Mouse (Mus musculus) urinary bladder, postnatal 25 days (tissue): ENCODE data around the gene Plp1.

Source experiments
- DNase-seq: peaks from one replicate; pipeline ENCODE4 v3.0.0; 2022; ENCODE audit warnings: low spot score

Plp1 gene

DNA sequence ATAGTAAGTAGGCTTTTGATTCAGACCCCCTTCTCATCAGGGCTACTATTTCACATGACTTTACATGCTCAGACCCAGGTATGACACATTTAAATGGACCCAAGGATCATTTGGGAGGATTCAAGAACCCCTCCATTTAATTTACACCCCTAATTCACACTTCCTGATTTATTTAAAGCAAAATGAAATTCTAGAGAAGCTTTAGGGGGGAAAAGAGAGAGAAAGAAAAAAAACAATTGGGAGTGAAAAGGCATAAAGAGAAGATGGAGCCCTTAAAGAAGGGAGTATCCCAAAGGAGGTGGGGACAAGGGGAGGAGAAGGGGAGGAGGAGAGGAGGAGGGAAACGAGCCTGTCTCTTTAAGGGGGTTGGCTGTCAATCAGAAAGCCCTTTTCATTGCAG is at the start of gene Plp1:
TSS of gene Plp1 (plus strand) at position 301 of the 400 bp plus-strand sequence.
- no peak for DNase-seq

DNA sequence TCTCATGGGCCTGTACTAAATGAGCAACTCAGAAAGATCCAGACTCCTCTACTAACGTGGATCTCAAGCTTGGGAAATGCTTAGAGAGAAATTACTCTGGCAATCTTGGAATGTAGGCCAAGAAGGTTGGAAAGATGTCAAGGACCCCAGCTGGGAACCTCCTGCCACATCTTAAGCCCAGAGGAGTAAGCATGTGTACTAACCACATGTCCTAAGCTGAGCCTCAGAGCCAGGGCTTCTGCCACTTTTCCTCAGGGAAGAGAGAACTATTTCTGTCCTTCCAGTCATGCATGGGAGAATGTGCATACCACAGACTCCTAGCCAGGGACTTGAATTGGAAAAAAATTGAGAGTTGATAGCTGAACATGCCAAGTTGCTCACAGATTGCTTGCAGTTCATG is 49.4 kb upstream of the Plp1 start:
- no peak for DNase-seq

DNA sequence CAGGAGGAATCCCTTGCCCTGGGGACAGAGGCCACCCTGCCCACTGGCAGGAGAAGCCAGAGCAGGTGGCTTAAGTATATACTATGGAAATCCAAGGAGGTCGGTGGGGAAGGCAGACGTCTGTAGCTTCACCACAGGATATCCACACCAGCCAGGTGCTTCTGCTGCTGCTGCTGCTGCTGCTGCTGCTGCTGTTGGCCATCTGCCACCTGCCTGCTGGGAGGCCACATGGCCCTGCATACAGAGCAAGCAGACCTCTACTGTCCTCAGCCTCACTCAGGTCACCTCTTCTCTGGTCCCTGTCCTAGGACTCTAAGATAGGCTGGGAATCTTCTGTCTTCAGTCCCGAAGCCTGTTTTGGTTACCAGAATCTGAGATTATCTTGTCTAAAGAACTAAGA is 44.4 kb upstream of the Plp1 start:
- no peak for DNase-seq

- no peak for DNase-seq
Measured at GRCm38 (mm10) chrX:136779262-136779661, 43.2 kb upstream of the Plp1 start.

DNA sequence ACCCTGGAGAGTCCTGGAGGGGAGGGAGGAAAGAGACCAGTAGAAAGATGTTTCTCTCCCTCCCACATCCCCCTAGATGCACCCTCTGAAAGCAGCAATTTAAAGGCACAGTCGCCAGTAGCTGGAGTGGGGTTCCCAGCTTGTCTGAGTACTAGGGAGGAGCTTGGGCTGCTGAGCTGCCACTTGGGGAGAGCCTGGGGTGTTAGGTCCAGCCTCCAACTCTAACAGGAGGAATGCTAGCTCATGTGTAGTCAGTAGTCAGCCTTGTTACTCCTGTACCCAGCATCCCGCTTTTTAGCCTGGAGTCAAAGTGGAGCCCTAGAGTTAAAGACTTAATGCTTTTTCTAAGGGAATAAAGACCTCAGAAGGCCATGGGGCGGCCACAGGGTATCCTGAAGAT is 42.4 kb upstream of the Plp1 start, which contains the start of gene Glra4:
TSS of gene Glra4 (minus strand) at position 101 of the 400 bp plus-strand sequence.
- DNase-seq, result no peak

DNA sequence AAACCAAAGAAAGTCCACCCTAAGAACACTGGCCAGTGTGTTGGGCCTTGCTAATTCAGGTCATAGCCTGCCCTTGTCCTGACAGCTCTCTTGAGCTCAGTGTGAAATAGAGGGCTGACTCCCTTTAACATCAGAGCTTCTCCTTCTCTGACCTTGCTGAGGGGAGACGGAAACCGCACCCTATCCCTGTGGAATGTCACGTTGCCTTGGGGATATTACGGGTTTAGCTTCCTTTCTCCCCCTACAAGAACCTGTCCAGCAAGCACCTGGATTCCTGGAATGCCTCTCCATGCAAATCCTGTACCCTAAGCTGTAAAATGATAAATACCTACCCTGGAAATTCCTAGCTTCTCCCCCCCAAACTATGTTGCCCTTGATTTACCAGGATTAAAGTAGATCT is 33.0 kb upstream of the Plp1 start:
- DNase-seq, result no peak

GRCm38 (mm10) chrX:136797223-136797622 is 25.2 kb upstream of the Plp1 start:
- no peak for DNase-seq

- no peak for DNase-seq
Measured at GRCm38 (mm10) chrX:136819752-136820151, 2.7 kb upstream of the Plp1 start.

GRCm38 (mm10) chrX:136820250-136820649 is 2.2 kb upstream of the Plp1 start:
- DNase-seq, result peak; percentile 49

GRCm38 (mm10) chrX:136825016-136825415 is 2.5 kb downstream of the Plp1 start:
- no peak for DNase-seq

DNA sequence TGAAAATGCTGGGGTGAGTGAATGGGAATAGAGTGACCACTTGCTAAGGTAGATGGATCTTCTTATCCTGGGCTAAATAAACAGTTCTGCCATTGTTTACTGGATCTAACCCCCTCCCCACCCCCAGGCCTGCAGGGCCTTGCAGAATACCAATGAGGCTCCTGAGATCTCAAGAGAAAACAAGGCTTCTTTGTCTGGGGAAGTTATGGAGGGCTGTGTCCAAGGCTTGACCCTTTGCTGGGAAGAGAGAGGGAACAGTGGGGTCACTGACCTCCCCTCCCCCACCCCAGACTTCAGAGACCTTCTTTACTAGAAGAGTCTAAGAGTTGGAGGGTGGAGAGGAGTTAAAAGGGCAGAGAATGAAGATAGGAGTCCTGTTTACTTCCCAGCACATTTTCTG is 6.1 kb downstream of the Plp1 start:
- no peak for DNase-seq

DNA sequence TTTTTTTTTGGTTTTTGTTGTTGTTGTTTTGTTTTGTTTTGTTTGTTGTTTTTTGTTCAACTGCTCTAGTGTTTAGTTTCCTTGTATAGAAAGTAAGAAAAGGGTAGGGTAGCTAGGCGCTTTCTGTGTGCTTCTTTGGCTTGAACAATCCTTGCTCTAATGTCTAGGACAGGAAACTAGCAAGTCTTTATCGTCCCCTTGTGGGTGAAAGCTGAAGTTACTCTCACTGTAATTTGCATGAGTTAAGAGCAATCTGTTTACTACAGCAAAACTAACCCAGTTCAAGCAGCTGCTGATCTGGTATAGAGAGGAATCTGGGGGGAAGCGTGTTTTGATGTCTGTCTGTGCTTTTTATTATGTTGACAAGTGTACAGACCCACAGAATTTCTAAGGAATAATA is 27.8 kb downstream of the Plp1 start:
- DNase-seq, result no peak

- no peak for DNase-seq
Measured at GRCm38 (mm10) chrX:136868061-136869040, 45.9 kb downstream of the Plp1 start, which contains the start of gene Rab9b. Gene Rab9b (minus strand): TSS chrX:136868755.
